Mouse (Mus musculus) neural tube, embryonic 11.5 days (tissue): ENCODE data around the gene Katnal1. TPM values are rescaled to one million over a fixed set of nuclear protein-coding genes. Genes with fewer than 3 reads are reported as not detected.

Source experiments
- ATAC-seq: fragments of 200-750 bp; cut with Nextera tagmentation; 2 replicates; pipeline ENCODE4 v1.8.0; 2017; ENCODE audit warnings: moderate number of reproducible peaks, mild to moderate bottlenecking, moderate TSS enrichment, moderate library complexity; ENCODE audit not compliant: insufficient read depth, low FRiP score, low TSS enrichment
- DNase-seq: peaks from one replicate; pipeline ENCODE4 v3.0.0-alpha.2; 2015; ENCODE audit warnings: low spot score
- H3K27ac ChIP-seq: fragments of 300-500 bp; sonication (generic); 2 replicates; pipeline ENCODE4 v1.5.1; 2014; ENCODE audit warnings: low read depth, mild to moderate bottlenecking, low read length
- H3K27me3 ChIP-seq: fragments of 300-500 bp; sonication (generic); 2 replicates; pipeline ENCODE4 v1.6.1; 2014; ENCODE audit warnings: mild to moderate bottlenecking, low read length, mixed read lengths; ENCODE audit not compliant: control insufficient read depth, insufficient read depth
- H3K36me3 ChIP-seq: fragments of 300-500 bp; sonication (generic); 2 replicates; pipeline ENCODE4 v1.6.1; 2014; ENCODE audit warnings: mild to moderate bottlenecking, low read length, moderate library complexity, mixed read lengths; ENCODE audit not compliant: control insufficient read depth, insufficient read depth
- H3K4me1 ChIP-seq: fragments of 300-500 bp; sonication (generic); 2 replicates; pipeline ENCODE4 v1.6.1; 2014; ENCODE audit warnings: low read length, mixed read lengths; ENCODE audit not compliant: control insufficient read depth, insufficient read depth
- H3K4me2 ChIP-seq: fragments of 300-500 bp; sonication (generic); 2 replicates; pipeline ENCODE4 v1.6.1; 2014; ENCODE audit warnings: low read depth, mild to moderate bottlenecking, moderate library complexity
- H3K4me3 ChIP-seq: fragments of 300-500 bp; sonication (generic); 2 replicates; pipeline ENCODE4 v1.5.1; 2014; ENCODE audit warnings: low read depth, low read length
- H3K9ac ChIP-seq: fragments of 300-500 bp; sonication (generic); 2 replicates; pipeline ENCODE4 v1.6.1; 2014; ENCODE audit warnings: mild to moderate bottlenecking, low read length
- H3K9me3 ChIP-seq: fragments of 300-500 bp; sonication (generic); 2 replicates; pipeline ENCODE4 v1.6.1; 2016; ENCODE audit warnings: low read length; ENCODE audit not compliant: control insufficient read depth
- WGBS: fragments of 180-500 bp; shearing (Covaris S2); extraction: QIAGEN DNeasy Blood & Tissue Kit; methylation state at CpG from one replicate; pipeline ENCODE4 v1.1.7; 2014; 5-methylcytosine and 5-hydroxymethylcytosine counted together
- polyA plus RNA-seq: library from polyadenylated mRNA; unstranded; fragments of >200 nt; fragmentation: Nextera tagmentation; extraction: Ambion mirVana; gene quantifications from 2 replicates; pipeline ENCODE4 v1.2.1, GENCODE M21; 2014

Gene Katnal1
- polyA plus RNA-seq, 1 experiment from 2014 or later, result 23.4 TPM

GRCm38 (mm10) chr5:148948577-148948976 is 19.5 kb upstream of the Katnal1 start:
- Histone ChIP-seq H3K4me2 (no peak overlapping the region), H3K27ac (no peak overlapping the region), H3K36me3 (no peaks in the 10 kb centered on the region), H3K9ac (no peak overlapping the region), H3K4me1 (no peaks in the 10 kb centered on the region; the same call in 1 of the 2 replicates), H3K9me3 (no peaks in the 10 kb centered on the region), H3K27me3 (no peaks in the 10 kb centered on the region), H3K4me3 (no peak overlapping the region)
- WGBS, result 59% methylated on average over 9 of the region's 9 CpGs
- DNase-seq (no peak), ATAC-seq (no peak)

GRCm38 (mm10) chr5:148947412-148947811 is 18.3 kb upstream of the Katnal1 start:
- H3K27ac ChIP-seq, result no peak overlapping the region
- H3K9ac ChIP-seq, result no peak overlapping the region
- WGBS, result 72% methylated on average over 4 of the region's 4 CpGs
- H3K4me3 ChIP-seq, result no peak overlapping the region
- H3K36me3 ChIP-seq, result no peaks in the 10 kb centered on the region
- H3K4me1 ChIP-seq, result no peaks in the 10 kb centered on the region; the same call in 1 of the 2 replicates
- DNase-seq (no peak), ATAC-seq (no peak)
- H3K27me3 ChIP-seq, result no peaks in the 10 kb centered on the region
- no peak overlapping the region for H3K4me2 ChIP-seq
- H3K9me3 ChIP-seq, result no peaks in the 10 kb centered on the region

DNA sequence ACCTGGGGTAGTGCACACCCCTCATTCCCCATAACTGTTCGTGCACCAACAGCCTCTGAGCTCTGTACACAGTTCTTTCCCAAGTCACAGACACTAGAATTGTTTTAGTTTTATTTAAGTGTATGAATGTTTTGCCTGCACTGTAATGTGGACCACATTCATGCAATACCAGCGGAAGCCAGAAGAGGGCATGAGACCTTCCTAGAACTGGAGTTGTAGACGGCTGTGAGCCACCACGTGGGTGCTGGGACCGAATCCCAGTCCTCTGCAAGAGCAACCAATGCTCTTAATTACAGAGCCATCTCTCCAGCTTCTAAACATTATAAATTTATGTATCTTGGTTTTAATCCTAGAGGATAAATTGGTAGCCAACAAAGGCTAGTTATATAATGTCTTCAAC is 17.7 kb upstream of the Katnal1 start:
- H3K4me1 ChIP-seq, result no peaks in the 10 kb centered on the region; the same call in 1 of the 2 replicates
- no peak overlapping the region for H3K4me2 ChIP-seq
- no peak overlapping the region for H3K9ac ChIP-seq
- no peak overlapping the region for H3K27ac ChIP-seq
- WGBS, result 69% methylated on average over 5 of the region's 5 CpGs
- H3K36me3 ChIP-seq, result no peaks in the 10 kb centered on the region
- ATAC-seq, result no peak
- H3K27me3 ChIP-seq, result no peaks in the 10 kb centered on the region
- no peak for DNase-seq
- H3K9me3 ChIP-seq, result no peaks in the 10 kb centered on the region
- no peak overlapping the region for H3K4me3 ChIP-seq

- Histone ChIP-seq H3K4me2 (no peak overlapping the region), H3K9me3 (no peaks in the 10 kb centered on the region), H3K27me3 (no peaks in the 10 kb centered on the region), H3K4me1 (no peaks in the 10 kb centered on the region; the same call in 1 of the 2 replicates), H3K9ac (no peak overlapping the region), H3K27ac (no peak overlapping the region), H3K4me3 (no peak overlapping the region), H3K36me3 (no peaks in the 10 kb centered on the region)
- no peak for ATAC-seq
- no peak for DNase-seq
- 81% methylated on average over 2 of the region's 2 CpGs for WGBS
Observed at GRCm38 (mm10) chr5:148945735-148946134, 16.6 kb upstream of the Katnal1 start.

GRCm38 (mm10) chr5:148944024-148944423 is 14.9 kb upstream of the Katnal1 start:
- ATAC-seq (peak; percentile 60; the same call in 1 of the 2 replicates), DNase-seq (no peak)
- WGBS, result 28% methylated on average over 8 of the region's 8 CpGs
- Histone ChIP-seq H3K9me3 (no peaks in the 10 kb centered on the region), H3K4me3 (no peak overlapping the region), H3K27me3 (no peaks in the 10 kb centered on the region), H3K27ac (no peak overlapping the region), H3K4me2 (peak overlapping the region; percentile 1; the same call in 1 of the 2 replicates), H3K36me3 (no peaks in the 10 kb centered on the region), H3K4me1 (peaks cover 3% of the 10 kb centered on the region; the same call in 1 of the 2 replicates), H3K9ac (0 out of 2 replicates have a peak overlapping the region, but pooled peaks have one; percentile 26)

- Histone ChIP-seq H3K4me3 (no peak overlapping the region), H3K27ac (no peak overlapping the region), H3K4me1 (peaks cover 3% of the 10 kb centered on the region; the same call in 1 of the 2 replicates), H3K4me2 (no peak overlapping the region), H3K9ac (no peak overlapping the region), H3K9me3 (no peaks in the 10 kb centered on the region), H3K36me3 (no peaks in the 10 kb centered on the region), H3K27me3 (no peaks in the 10 kb centered on the region)
- ATAC-seq, result 0 out of 2 replicates have a peak, but pooled peaks have one; percentile 49
- no peak for DNase-seq
- 75% methylated on average over 10 of the region's 10 CpGs for WGBS
Observed at GRCm38 (mm10) chr5:148943444-148943843, 14.3 kb upstream of the Katnal1 start.

DNA sequence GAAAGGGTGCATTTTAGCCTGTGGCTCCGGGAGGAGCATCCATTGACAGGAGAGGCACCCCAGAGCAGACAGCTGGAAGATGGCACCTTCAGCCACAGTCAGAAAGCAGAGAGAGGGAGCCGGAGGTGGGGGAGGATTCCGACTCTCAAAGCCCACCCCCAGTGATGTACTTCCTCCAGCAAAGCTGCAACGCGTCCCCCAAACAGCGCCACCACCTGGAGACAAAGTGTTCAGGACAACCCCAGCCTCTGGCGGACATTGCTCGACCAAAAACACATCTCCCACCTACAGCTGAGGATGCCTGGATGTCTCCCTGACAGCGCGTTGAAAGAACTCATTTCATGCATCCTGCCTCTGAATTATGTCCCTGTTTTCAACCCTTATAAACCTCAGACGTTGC is 13.8 kb upstream of the Katnal1 start:
- Histone ChIP-seq H3K9ac (no peak overlapping the region), H3K27me3 (no peaks in the 10 kb centered on the region), H3K4me2 (no peak overlapping the region), H3K9me3 (no peaks in the 10 kb centered on the region), H3K27ac (no peak overlapping the region), H3K4me3 (no peak overlapping the region), H3K36me3 (no peaks in the 10 kb centered on the region), H3K4me1 (peaks cover 3% of the 10 kb centered on the region; the same call in 1 of the 2 replicates)
- DNase-seq (peak; percentile 37), ATAC-seq (0 out of 2 replicates have a peak, but pooled peaks have one; percentile 33)
- WGBS, result 71% methylated on average over 11 of the region's 11 CpGs

GRCm38 (mm10) chr5:148942305-148942704 is 13.2 kb upstream of the Katnal1 start:
- H3K4me2 ChIP-seq, result no peak overlapping the region
- DNase-seq (no peak), ATAC-seq (no peak)
- no peaks in the 10 kb centered on the region for H3K9me3 ChIP-seq
- no peaks in the 10 kb centered on the region for H3K36me3 ChIP-seq
- no peaks in the 10 kb centered on the region for H3K27me3 ChIP-seq
- 94% methylated on average over 6 of the region's 6 CpGs for WGBS
- H3K27ac ChIP-seq, result no peak overlapping the region
- H3K4me3 ChIP-seq, result no peak overlapping the region
- H3K9ac ChIP-seq, result no peak overlapping the region
- H3K4me1 ChIP-seq, result peaks cover 3% of the 10 kb centered on the region; the same call in 1 of the 2 replicates

DNA sequence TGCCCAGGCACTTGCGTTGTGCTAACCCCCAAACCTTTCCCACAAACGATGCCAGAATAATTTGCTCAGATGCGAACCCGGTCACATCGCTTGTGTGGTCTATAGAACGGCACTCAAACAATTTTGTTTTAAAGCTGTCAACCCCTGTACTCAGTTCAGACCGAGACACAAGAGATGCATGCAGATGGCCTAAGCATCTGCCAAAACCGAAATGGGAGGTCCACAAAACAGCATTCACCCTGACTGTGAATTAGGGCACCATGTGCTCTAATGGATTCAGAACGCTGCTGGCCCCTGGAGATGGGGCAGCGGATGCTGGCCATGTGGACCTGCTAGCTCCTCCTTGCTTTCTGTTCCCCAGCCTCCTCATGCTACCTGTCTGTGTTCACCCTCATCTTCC is 12.7 kb upstream of the Katnal1 start:
- H3K4me2 ChIP-seq, result no peak overlapping the region
- H3K27ac ChIP-seq, result no peak overlapping the region
- no peaks in the 10 kb centered on the region for H3K9me3 ChIP-seq
- no peaks in the 10 kb centered on the region for H3K36me3 ChIP-seq
- 87% methylated on average over 10 of the region's 10 CpGs for WGBS
- H3K27me3 ChIP-seq, result no peaks in the 10 kb centered on the region
- peaks cover 3% of the 10 kb centered on the region; the same call in 1 of the 2 replicates for H3K4me1 ChIP-seq
- DNase-seq (no peak), ATAC-seq (no peak)
- H3K4me3 ChIP-seq, result no peak overlapping the region
- no peak overlapping the region for H3K9ac ChIP-seq
